34 mouse cellular contexts compared by ENCODE assay signal in the genomic region with DNA sequence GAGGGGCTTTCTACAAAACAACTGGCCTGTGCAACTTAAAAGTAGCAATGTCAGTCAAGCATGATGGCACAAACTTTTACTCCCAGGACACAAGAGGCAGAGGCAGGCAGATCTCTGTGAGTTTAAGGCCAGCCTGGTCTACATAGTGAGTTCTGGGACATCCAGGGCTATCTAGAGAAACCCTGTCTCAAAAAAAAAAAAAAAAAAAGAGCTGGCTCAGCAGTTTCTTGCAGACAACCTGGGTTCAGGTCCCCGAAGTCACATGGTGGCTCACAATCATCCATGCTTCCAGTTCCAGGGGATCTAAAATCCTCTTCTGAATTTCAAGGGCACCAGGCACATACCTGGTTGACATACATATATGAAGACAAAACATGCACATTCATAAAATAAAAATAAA. TPM values are rescaled to one million over a fixed set of nuclear protein-coding genes. Genes with fewer than 3 reads are reported as not detected.
"Had no signal": no experiment of that assay in that cellular context is flagged by ENCODE, and none has a peak within 500 bp of the region (broad histone marks: within the 10 kb centered on the region; RNA-seq: fewer than 3 reads in every experiment).

No protein-coding gene starts in this region.

- ATAC-seq: hindbrain, embryonic 16.5 days; hindbrain, postnatal 0 days; inflammation-experienced regulatory T-cells, adult 6 months; intestine, embryonic 15.5 days; intestine, embryonic 16.5 days; intestine, postnatal 0 days had no signal

- H3K9ac ChIP-seq: heart, embryonic 13.5 days; heart, embryonic 15.5 days; hindbrain, embryonic 12.5 days; hindbrain, embryonic 13.5 days; hindbrain, embryonic 14.5 days; hindbrain, embryonic 15.5 days; intestine, embryonic 15.5 days; kidney, embryonic 15.5 days had no signal

- H3K36me3 ChIP-seq: heart, embryonic 13.5 days; heart, embryonic 15.5 days; hindbrain, embryonic 10.5 days; hindbrain, embryonic 12.5 days; hindbrain, embryonic 13.5 days; hindbrain, embryonic 15.5 days; intestine, embryonic 15.5 days; kidney, embryonic 15.5 days had no signal

- H3K27me3 ChIP-seq: hindbrain, embryonic 13.5 days; hindbrain, embryonic 15.5 days; intestine, embryonic 15.5 days had no signal

- H3K9me3 ChIP-seq: heart, embryonic 13.5 days; heart, embryonic 15.5 days; hindbrain, embryonic 10.5 days; hindbrain, embryonic 12.5 days; hindbrain, embryonic 13.5 days; hindbrain, embryonic 15.5 days; intestine, embryonic 15.5 days; kidney, embryonic 15.5 days had no signal

- H3K4me1 ChIP-seq: heart, embryonic 13.5 days; heart, embryonic 15.5 days; hindbrain, embryonic 10.5 days; hindbrain, embryonic 12.5 days; hindbrain, embryonic 13.5 days; hindbrain, embryonic 15.5 days; intestine, embryonic 15.5 days; kidney, embryonic 15.5 days had no signal

- H3K4me3 ChIP-seq: heart, embryonic 13.5 days; heart, embryonic 15.5 days; hindbrain, embryonic 10.5 days; hindbrain, embryonic 12.5 days; hindbrain, embryonic 13.5 days; hindbrain, embryonic 15.5 days; intestine, embryonic 15.5 days; kidney, embryonic 15.5 days; layer of hippocampus, adult 2 months; left cerebral cortex, adult 2 months had no signal

- H3K27ac ChIP-seq: heart, embryonic 13.5 days; heart, embryonic 15.5 days; hindbrain, embryonic 10.5 days; hindbrain, embryonic 12.5 days; hindbrain, embryonic 13.5 days; hindbrain, embryonic 14.5 days; hindbrain, embryonic 15.5 days; hindbrain, postnatal 0 days; intestine, embryonic 15.5 days; kidney, embryonic 15.5 days; kidney, postnatal 0 days; layer of hippocampus, adult 2 months; left cerebral cortex, adult 2 months had no signal

- H3K4me2 ChIP-seq: heart, embryonic 13.5 days; heart, embryonic 15.5 days; hindbrain, embryonic 12.5 days; hindbrain, embryonic 13.5 days; hindbrain, embryonic 14.5 days; hindbrain, embryonic 15.5 days; intestine, embryonic 15.5 days; kidney, embryonic 15.5 days had no signal

- DNase-seq: heart, postnatal 10 days; heart, postnatal 14 days; heart, postnatal 36 days; heart, postnatal 4 days; kidney, adult 11 months; kidney, adult 18-20 months; kidney, adult 2 months; kidney, adult 8-10 months; kidney, adult 9 months; kidney, postnatal 10 days; kidney, postnatal 14 days; kidney, postnatal 25 days; kidney, postnatal 36 days; kidney, postnatal 4 days; layer of hippocampus, adult 9-11 months; layer of hippocampus, postnatal 36 days had no signal

RNA-seq across cellular contexts. Expression of a gene that starts 8.2 kb away (rescaled TPM):
- total RNA-seq: hematopoietic stem cell, adult 5-6 weeks; left cerebral cortex, adult 2 months had no signal
